Mouse (Mus musculus): Measurements from ENCODE around the gene 4930578G10Rik.
A peak's percentile ranks its signal among the peaks of the same experiment; 100 is the strongest.
"Not testable (repeated sequence)": the region's sequence is repeated elsewhere in the genome, so short reads cannot be mapped to it uniquely, and the experiment has no call there.

The 4930578G10Rik gene

GRCm38 (mm10) chr4:42735245-42735644 is at the start of gene 4930578G10Rik:
Gene 4930578G10Rik (plus strand): TSS chr4:42735545.
- DNase-seq: not testable (repeated sequence)

GRCm38 (mm10) chr4:42756477-42756876 is 21.1 kb downstream of the 4930578G10Rik start, which contains the start of gene Ccl19:
Gene Ccl19 (minus strand): TSS chr4:42756577.
- DNase-seq: not testable (repeated sequence)

- DNase-seq: not testable (repeated sequence)
Measured at GRCm38 (mm10) chr4:42773893-42774292, 38.5 kb downstream of the 4930578G10Rik start, which contains the start of gene Ccl21a. Gene Ccl21a (minus strand): TSS chr4:42773993.

- not testable (repeated sequence) for DNase-seq
Measured at GRCm38 (mm10) chr4:42853788-42854187, 118.4 kb downstream of the 4930578G10Rik start, which contains the start of gene Fam205a1. Gene Fam205a1 (minus strand): TSS chr4:42853888.

- not testable (repeated sequence) for DNase-seq
Measured at GRCm38 (mm10) chr4:42856671-42857070, 121.3 kb downstream of the 4930578G10Rik start, which contains the start of gene Gm12394. Gene Gm12394 (minus strand): TSS chr4:42856771.

- not testable (repeated sequence) for DNase-seq
Measured at GRCm38 (mm10) chr4:42860483-42860882, 125.1 kb downstream of the 4930578G10Rik start.

- DNase-seq: not testable (repeated sequence)
Measured at GRCm38 (mm10) chr4:42863487-42863886, 128.1 kb downstream of the 4930578G10Rik start.

GRCm38 (mm10) chr4:42867390-42867789 is 132.0 kb downstream of the 4930578G10Rik start:
- no peak for DNase-seq

GRCm38 (mm10) chr4:42868193-42868592 is 132.8 kb downstream of the 4930578G10Rik start:
- DNase-seq: no peak

- no peak for DNase-seq
Measured at GRCm38 (mm10) chr4:42870748-42871147, 135.4 kb downstream of the 4930578G10Rik start.

GRCm38 (mm10) chr4:42872151-42872550 is 136.8 kb downstream of the 4930578G10Rik start:
- DNase-seq: no peak

GRCm38 (mm10) chr4:42872746-42873435 is 137.5 kb downstream of the 4930578G10Rik start:
- DNase-seq: no peak

GRCm38 (mm10) chr4:42874134-42874533 is 138.8 kb downstream of the 4930578G10Rik start, which contains the start of gene Fam205c:
Gene Fam205c (minus strand): TSS chr4:42874234.
- no peak for DNase-seq

GRCm38 (mm10) chr4:42876586-42877291 is 141.4 kb downstream of the 4930578G10Rik start:
- DNase-seq: peak; percentile 84

- no peak for DNase-seq
Measured at GRCm38 (mm10) chr4:42877657-42878056, 142.3 kb downstream of the 4930578G10Rik start.

GRCm38 (mm10) chr4:42879829-42880676 is 144.7 kb downstream of the 4930578G10Rik start:
- no peak for DNase-seq

- DNase-seq: no peak
Measured at GRCm38 (mm10) chr4:42880677-42880948, 145.3 kb downstream of the 4930578G10Rik start.

- DNase-seq: no peak
Measured at GRCm38 (mm10) chr4:42886926-42887325, 151.6 kb downstream of the 4930578G10Rik start.

- no peak for DNase-seq
Measured at GRCm38 (mm10) chr4:42888806-42889205, 153.5 kb downstream of the 4930578G10Rik start.

GRCm38 (mm10) chr4:42891176-42891575 is 155.8 kb downstream of the 4930578G10Rik start:
- DNase-seq: no peak

GRCm38 (mm10) chr4:42895118-42895517 is 159.8 kb downstream of the 4930578G10Rik start:
- no peak for DNase-seq

All from retina, postnatal 1 day (tissue).